Comparison of ENCODE assay signal across 21 mouse cellular contexts in the genomic region with DNA sequence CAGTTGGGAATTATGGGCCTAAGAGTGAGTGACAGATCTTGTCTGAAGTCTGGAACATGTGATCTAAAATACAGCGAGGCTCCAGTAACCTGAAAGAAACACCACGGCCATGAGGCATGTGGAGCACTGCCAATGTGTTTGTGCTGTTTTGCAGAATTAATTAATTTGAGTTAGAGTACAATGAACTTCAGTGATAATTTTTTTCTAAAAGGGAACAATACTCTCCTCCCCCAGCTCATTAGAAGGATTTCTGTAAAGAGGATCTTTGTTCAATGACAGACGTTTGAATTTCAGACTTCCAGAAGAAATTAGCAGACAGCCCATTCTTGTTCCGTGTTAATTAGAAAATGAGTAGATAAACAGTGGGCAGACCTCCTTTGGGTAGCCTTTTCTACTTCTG. TPM values are rescaled to one million over a fixed set of nuclear protein-coding genes. Genes with fewer than 3 reads are reported as not detected.
A peak's percentile ranks its signal among the peaks of the same experiment; 100 is the strongest.
DNase-seq lines count a peak whose midpoint lies in the region; ATAC-seq and TF ChIP-seq lines count a peak whose summit lies in the region.
"Had no signal": no experiment of that assay in that cellular context is flagged by ENCODE, and none has a peak within 500 bp of the region (broad histone marks: within the 10 kb centered on the region; RNA-seq: fewer than 3 reads in every experiment).

No protein-coding gene starts in this region.

- intact Hi-C loops in left cerebral cortex, postnatal 4 days (cut with DNase I) = no loop called here

- no peak for TF ChIP-seq CTCF in hindbrain, postnatal 0 days (IDR thresholded peaks at IDR 0.05; ENCODE audit: low read depth)

- H3K4me2 ChIP-seq in hindbrain, postnatal 0 days (ENCODE audit: low read depth, low read length) = no peak overlapping the region
- H3K4me2 ChIP-seq in hindbrain, embryonic 13.5 days = no peak overlapping the region
- no peak overlapping the region for H3K4me2 ChIP-seq in forebrain, embryonic 15.5 days (replicated peaks)
- H3K4me2 ChIP-seq: embryonic facial prominence, embryonic 12.5 days; heart, embryonic 11.5 days; liver, embryonic 11.5 days; lung, embryonic 14.5 days; midbrain, embryonic 15.5 days; stomach, embryonic 15.5 days had no signal

- no peaks in the 10 kb centered on the region for H3K4me1 ChIP-seq in hindbrain, postnatal 0 days (ENCODE audit: insufficient read depth, low read length)
- H3K4me1 ChIP-seq in hindbrain, embryonic 13.5 days (replicated peaks) = peaks cover 5% of the 10 kb centered on the region; the same call in 1 of the 2 replicates
- 0 out of 2 replicates have a peak, but pooled peaks cover 5% of the 10 kb centered on the region for H3K4me1 ChIP-seq in forebrain, embryonic 15.5 days
- H3K4me1 ChIP-seq: embryonic facial prominence, embryonic 12.5 days; midbrain, embryonic 15.5 days; stomach, embryonic 15.5 days had no signal

- no peaks in the 10 kb centered on the region for H3K36me3 ChIP-seq in hindbrain, postnatal 0 days (ENCODE audit: insufficient read depth, low read length)
- H3K36me3 ChIP-seq in hindbrain, embryonic 13.5 days = no peaks in the 10 kb centered on the region
- H3K36me3 ChIP-seq in forebrain, embryonic 15.5 days = no peaks in the 10 kb centered on the region
- H3K36me3 ChIP-seq: embryonic facial prominence, embryonic 12.5 days; midbrain, embryonic 15.5 days; stomach, embryonic 15.5 days had no signal

- H3K4me3 ChIP-seq in hindbrain, postnatal 0 days (ENCODE audit: low read length) = no peak overlapping the region
- H3K4me3 ChIP-seq in hindbrain, embryonic 13.5 days = no peak overlapping the region
- no peak overlapping the region for H3K4me3 ChIP-seq in forebrain, embryonic 15.5 days
- H3K4me3 ChIP-seq: embryonic facial prominence, embryonic 12.5 days; midbrain, embryonic 15.5 days; stomach, embryonic 15.5 days had no signal

- WGBS in hindbrain, postnatal 0 days = 27% methylated on average over 4 of the region's 4 CpGs
- 47% methylated on average over 4 of the region's 4 CpGs for WGBS in hindbrain, embryonic 13.5 days
- 8% methylated on average over 4 of the region's 4 CpGs for WGBS in forebrain, embryonic 15.5 days

- H3K9me3 ChIP-seq in hindbrain, postnatal 0 days (ENCODE audit: low read length) = no peaks in the 10 kb centered on the region
- no peaks in the 10 kb centered on the region for H3K9me3 ChIP-seq in hindbrain, embryonic 13.5 days
- H3K9me3 ChIP-seq in forebrain, embryonic 15.5 days = no peaks in the 10 kb centered on the region
- H3K9me3 ChIP-seq: embryonic facial prominence, embryonic 12.5 days; midbrain, embryonic 15.5 days; stomach, embryonic 15.5 days had no signal

- no peak overlapping the region for H3K27ac ChIP-seq in hindbrain, postnatal 0 days
- H3K27ac ChIP-seq in hindbrain, embryonic 13.5 days = no peak overlapping the region
- no peak overlapping the region for H3K27ac ChIP-seq in forebrain, embryonic 15.5 days (replicated peaks)
- H3K27ac ChIP-seq: embryonic facial prominence, embryonic 12.5 days; midbrain, embryonic 15.5 days; stomach, embryonic 15.5 days had no signal

- H3K9ac ChIP-seq in hindbrain, postnatal 0 days (replicated peaks; ENCODE audit: low read length) = no peak overlapping the region
- no peak overlapping the region for H3K9ac ChIP-seq in hindbrain, embryonic 13.5 days
- H3K9ac ChIP-seq in forebrain, embryonic 15.5 days (replicated peaks) = no peak overlapping the region
- H3K9ac ChIP-seq: embryonic facial prominence, embryonic 12.5 days; lung, embryonic 14.5 days; midbrain, embryonic 15.5 days; stomach, embryonic 15.5 days had no signal

- H3K27me3 ChIP-seq in hindbrain, postnatal 0 days (ENCODE audit: insufficient read depth, low read length) = no peaks in the 10 kb centered on the region
- no peaks in the 10 kb centered on the region for H3K27me3 ChIP-seq in hindbrain, embryonic 13.5 days
- peaks cover 20% of the 10 kb centered on the region for H3K27me3 ChIP-seq in forebrain, embryonic 15.5 days
- H3K27me3 ChIP-seq: embryonic facial prominence, embryonic 12.5 days; midbrain, embryonic 15.5 days; stomach, embryonic 15.5 days had no signal

- peak; percentile 10 for DNase-seq in hindbrain, postnatal 0 days (ENCODE audit: low spot score)
- peak; percentile 3 for DNase-seq in left cerebral cortex, postnatal 4 days
- DNase-seq in left cerebral cortex, adult 8-10 months (ENCODE audit: low spot score in 2 of 2) = no peak
- no peak for DNase-seq in right cerebral cortex, adult 18-20 months
- DNase-seq: cerebellum, adult 11 months; lung, embryonic 14.5 days; right cerebral cortex, postnatal 14 days; thymus, adult 2 months had no signal

- peak; percentile 24; the same call in 1 of the 2 replicates for ATAC-seq in hindbrain, postnatal 0 days
- no peak for ATAC-seq in hindbrain, embryonic 13.5 days (ENCODE audit: low FRiP score)
- 0 out of 2 replicates have a peak, but pooled peaks have one; percentile 35 for ATAC-seq in forebrain, embryonic 15.5 days (replicated peaks)
- ATAC-seq in megakaryocyte, adult 5-6 weeks (ENCODE audit: poor library complexity, severe bottlenecking) = no peak
- ATAC-seq: hindbrain, embryonic 16.5 days; midbrain, embryonic 15.5 days had no signal

RNA-seq across cellular contexts. Expression of gene 1700123L14Rik, which starts 17.3 kb away (rescaled TPM):
- not detected in 2 replicates for total RNA-seq in hindbrain, postnatal 0 days (2014; rRNA removed)
- not detected in 2 replicates for polyA plus RNA-seq in hindbrain, postnatal 0 days (2015; fragmentation: Nextera tagmentation; extraction: Ambion mirVana)
- polyA plus RNA-seq in hindbrain, embryonic 13.5 days (2015; fragmentation: Nextera tagmentation; extraction: Ambion mirVana) = 0.12 TPM in 1 of 2 replicates, not detected in the other
- total RNA-seq in left cerebral cortex, postnatal 4 days (2021) = not detected
- not detected for total RNA-seq in left cerebral cortex, adult 8-10 months (2022)
- polyA plus RNA-seq in forebrain, embryonic 15.5 days (2015; fragmentation: Nextera tagmentation; extraction: Ambion mirVana) = 0.10 and 0.19 TPM in 2 replicates
- not detected in 2 replicates for total RNA-seq in megakaryocyte, adult 5-6 weeks (2015)
- not detected in 2 replicates for total RNA-seq in megakaryocyte, adult 5-6 weeks (2017)
- total RNA-seq: common myeloid progenitor, adult 5-6 weeks; heart, postnatal 25 days; left cerebral cortex, postnatal 36 days had no signal
- polyA plus RNA-seq: embryonic facial prominence, embryonic 12.5 days; heart, embryonic 11.5 days; hindbrain, embryonic 16.5 days; liver, embryonic 11.5 days; lung, embryonic 14.5 days; spleen, adult 2 months; stomach, embryonic 15.5 days had no signal

Comparison
In these comparisons a context has a peak if more than half of its experiments do, and no peak if none do; other contexts are left out.
1. ATAC-seq: peak in hindbrain, postnatal 0 days (single experiment) and forebrain, embryonic 15.5 days (single experiment); none in hindbrain, embryonic 13.5 days (single experiment) and megakaryocyte, adult 5-6 weeks (single experiment).
2. DNase-seq: peak in hindbrain, postnatal 0 days (single experiment) and left cerebral cortex, postnatal 4 days (single experiment); none in left cerebral cortex, adult 8-10 months (0 of 2) and right cerebral cortex, adult 18-20 months (single experiment).